Mouse (Mus musculus): ENCODE measurements around the gene Mad2l1. TPM values are rescaled to one million over a fixed set of nuclear protein-coding genes. Genes with fewer than 3 reads are reported as not detected.

Mad2l1 gene
- total RNA-seq (2021), result 1 to 10 TPM; 8.9 to 9.2 TPM
- long read RNA-seq, experiment 1, full-length matches to known transcripts, result 5 of 8 reads
- long read RNA-seq, experiment 1, partial matches to known transcripts, result 0 of 8 reads
- long read RNA-seq, experiment 1, other reads (novel, unspliced or antisense), result 3 of 8 reads
- long read RNA-seq, experiment 2, full-length matches to known transcripts, result 3 of 3 reads
- long read RNA-seq, experiment 2, partial matches to known transcripts, result 0 of 3 reads
- long read RNA-seq, experiment 2, other reads (novel, unspliced or antisense), result 0 of 3 reads

DNA sequence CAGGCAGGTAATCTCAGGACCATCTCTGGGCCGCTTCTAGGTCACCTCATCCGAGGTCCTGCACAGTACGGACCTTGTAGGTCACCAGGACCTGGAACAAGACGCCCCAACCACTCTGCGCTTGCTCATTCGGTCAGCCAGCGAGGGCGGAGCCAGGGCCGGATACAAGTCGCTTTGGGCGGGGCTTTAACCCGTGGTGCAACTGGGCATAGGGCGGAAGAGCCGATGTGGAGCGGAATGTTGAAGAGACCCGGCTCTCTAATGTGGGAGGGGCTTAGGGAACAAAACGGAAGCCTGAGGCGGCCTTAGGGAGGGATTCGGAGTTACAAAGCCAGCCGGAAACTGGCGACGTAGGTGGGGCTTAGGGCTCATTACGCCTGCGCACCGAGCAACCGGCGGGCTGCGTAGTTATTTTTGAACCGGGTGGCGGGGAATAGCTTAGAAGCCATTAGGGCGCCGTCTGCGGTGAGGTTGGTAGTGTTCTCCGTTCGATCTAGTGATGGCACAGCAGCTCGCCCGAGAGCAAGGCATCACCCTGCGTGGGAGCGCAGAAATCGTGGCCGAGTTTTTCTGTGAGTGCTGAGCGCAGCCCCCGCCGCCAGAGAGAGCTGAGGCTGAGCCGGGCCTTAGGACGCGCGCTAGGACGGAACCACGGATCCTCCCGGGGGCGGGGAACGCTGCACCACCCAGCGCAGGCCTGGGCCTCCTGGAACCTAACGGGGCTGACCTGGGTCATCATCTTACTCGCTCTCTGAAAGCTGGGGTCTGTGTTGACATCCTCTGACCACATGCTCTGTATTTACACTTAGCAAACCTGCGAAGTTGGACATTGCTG is at the start of gene Mad2l1:
TSS of gene Mad2l1 (plus strand) at position 363 of the 835 bp plus-strand sequence.
- DNase-seq (ENCODE audit: low spot score in 2 of 2), result peak; percentile 96 to 97

DNA sequence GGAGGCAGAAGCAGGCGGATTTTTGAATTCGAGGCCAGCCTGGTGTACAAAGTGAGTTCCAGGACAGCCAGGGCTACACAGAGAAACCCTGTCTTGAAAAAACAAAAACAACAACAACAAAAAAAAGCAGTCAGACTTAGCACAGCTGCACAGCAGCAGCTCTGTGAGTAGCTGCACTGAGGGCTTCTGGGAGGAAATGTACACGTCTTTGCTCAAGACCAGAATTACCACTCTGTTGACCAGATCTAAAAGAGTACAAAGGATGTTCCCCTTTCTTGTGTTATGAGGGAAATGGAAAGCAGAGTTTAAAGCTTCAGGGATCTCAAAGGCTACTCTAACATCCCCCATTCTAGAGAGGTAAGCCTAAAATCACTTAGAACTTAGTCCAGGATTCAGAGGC is 41.5 kb upstream of the Mad2l1 start:
- DNase-seq (ENCODE audit: low spot score in 2 of 2), result no peak

- no peak for DNase-seq (ENCODE audit: low spot score in 2 of 2)
Observed at GRCm38 (mm10) chr6:66516368-66516767, 18.8 kb upstream of the Mad2l1 start.

- no peak for DNase-seq (ENCODE audit: low spot score in 2 of 2)
Observed at GRCm38 (mm10) chr6:66528386-66528785, 6.8 kb upstream of the Mad2l1 start.

DNA sequence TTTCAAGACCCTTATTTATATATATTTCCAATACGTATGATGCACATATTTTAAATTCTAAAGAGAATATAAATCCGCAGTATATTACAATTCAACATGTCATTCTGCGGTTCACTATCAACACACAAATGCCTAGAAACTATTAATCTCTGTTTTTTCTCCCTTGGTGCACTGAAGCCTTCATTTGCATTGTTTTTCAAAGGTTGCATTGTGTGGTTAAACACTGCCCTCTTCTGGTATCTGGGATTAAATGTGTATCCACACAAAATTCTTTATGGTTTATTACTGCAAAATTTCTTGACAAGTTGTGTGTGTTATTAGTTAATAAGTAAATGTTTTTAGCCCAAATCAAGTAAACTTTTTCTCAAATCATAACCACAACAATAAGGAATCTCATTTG is 1.9 kb upstream of the Mad2l1 start:
- peak in 1 of 2 experiments; percentile 21 for DNase-seq (ENCODE audit: low spot score in 2 of 2)

- no peak for DNase-seq (ENCODE audit: low spot score in 2 of 2)
Observed at GRCm38 (mm10) chr6:66534366-66534941, 736 bp upstream of the Mad2l1 start.

GRCm38 (mm10) chr6:66535966-66536365 is 776 bp downstream of the Mad2l1 start:
- DNase-seq (ENCODE audit: low spot score in 2 of 2), result no peak

- DNase-seq (ENCODE audit: low spot score in 2 of 2), result no peak
Observed at GRCm38 (mm10) chr6:66559996-66560395, 24.8 kb downstream of the Mad2l1 start, which contains the start of gene Vmn1r32. Gene Vmn1r32, minus strand, starts transcription at chr6:66560096.

GRCm38 (mm10) chr6:66595804-66596203 is 60.6 kb downstream of the Mad2l1 start:
- DNase-seq (ENCODE audit: low spot score in 2 of 2), result no peak

Other genes with a start within 250 kb of the Mad2l1 start
- not detected for gene Vmn1r32, start 24.7 kb downstream of the Mad2l1 start, total RNA-seq (2021)
- gene Vmn1r33, start 82.9 kb downstream of the Mad2l1 start, total RNA-seq (2021), result not detected
- not detected for gene Vmn1r34, start 108.5 kb downstream of the Mad2l1 start, total RNA-seq (2021)
- not detected for gene Vmn1r35, start 150.5 kb downstream of the Mad2l1 start, total RNA-seq (2021)
- gene Vmn1r36, start 183.8 kb downstream of the Mad2l1 start, total RNA-seq (2021), result not detected
- not detected for gene Vmn1r37, start 194.0 kb downstream of the Mad2l1 start, total RNA-seq (2021)
- not detected for gene Vmn1r38, start 247.2 kb downstream of the Mad2l1 start, total RNA-seq (2021)

Measured in left cerebral cortex, adult 18-20 months (tissue).